Mouse (Mus musculus) midbrain, embryonic 13.5 days (tissue): Measurements from ENCODE around the gene 9230102O04Rik. TPM values are rescaled to one million over a fixed set of nuclear protein-coding genes. Genes with fewer than 3 reads are reported as not detected.
A peak's percentile ranks its signal among the peaks of the same experiment; 100 is the strongest.

Source experiments
- ATAC-seq: fragments of 200-750 bp; cut with Nextera tagmentation; 2 replicates; pipeline ENCODE4 v1.8.0; 2017; ENCODE audit warnings: mild to moderate bottlenecking, moderate TSS enrichment, moderate library complexity
- H3K27ac ChIP-seq: fragments of 300-500 bp; sonication (generic); 2 replicates; pipeline ENCODE4 v1.5.1; 2015; ENCODE audit warnings: inconsistent platforms, mild to moderate bottlenecking, moderate library complexity
- H3K27me3 ChIP-seq: fragments of 300-500 bp; sonication (generic); 2 replicates; pipeline ENCODE4 v1.6.1; 2015; ENCODE audit warnings: mild to moderate bottlenecking, inconsistent platforms
- H3K36me3 ChIP-seq: fragments of 300-500 bp; sonication (generic); 2 replicates; pipeline ENCODE4 v1.6.1; 2015; ENCODE audit warnings: mild to moderate bottlenecking, inconsistent platforms
- H3K4me1 ChIP-seq: fragments of 300-500 bp; sonication (generic); replicated peaks from 2 replicates; pipeline ENCODE4 v1.6.1; 2015; ENCODE audit warnings: inconsistent platforms
- H3K4me2 ChIP-seq: fragments of 300-500 bp; sonication (generic); replicated peaks from 2 replicates; pipeline ENCODE4 v1.6.1; 2015; ENCODE audit warnings: moderate library complexity, mild to moderate bottlenecking, inconsistent platforms
- H3K4me3 ChIP-seq: fragments of 300-500 bp; sonication (generic); replicated peaks from 2 replicates; pipeline ENCODE4 v1.5.1; 2015; ENCODE audit warnings: mild to moderate bottlenecking, inconsistent platforms
- H3K9ac ChIP-seq: fragments of 300-500 bp; sonication (generic); replicated peaks from 2 replicates; pipeline ENCODE4 v1.6.1; 2015; ENCODE audit warnings: mild to moderate bottlenecking, inconsistent platforms
- H3K9me3 ChIP-seq: fragments of 300-500 bp; sonication (generic); 2 replicates; pipeline ENCODE4 v1.6.1; 2016; ENCODE audit warnings: mild to moderate bottlenecking, inconsistent platforms
- WGBS: fragments of 180-500 bp; shearing (Covaris S2); methylation state at CpG from one replicate; pipeline ENCODE4 v1.1.7; 2015; 5-methylcytosine and 5-hydroxymethylcytosine counted together
- polyA plus RNA-seq: library from polyadenylated mRNA; unstranded; fragments of >200 nt; fragmentation: Nextera tagmentation; extraction: Ambion mirVana; gene quantifications from 2 replicates; pipeline ENCODE4 v1.2.1, GENCODE M21; 2015

9230102O04Rik gene
- polyA plus RNA-seq, 1 experiment from 2014 or later = 3.5 TPM

DNA sequence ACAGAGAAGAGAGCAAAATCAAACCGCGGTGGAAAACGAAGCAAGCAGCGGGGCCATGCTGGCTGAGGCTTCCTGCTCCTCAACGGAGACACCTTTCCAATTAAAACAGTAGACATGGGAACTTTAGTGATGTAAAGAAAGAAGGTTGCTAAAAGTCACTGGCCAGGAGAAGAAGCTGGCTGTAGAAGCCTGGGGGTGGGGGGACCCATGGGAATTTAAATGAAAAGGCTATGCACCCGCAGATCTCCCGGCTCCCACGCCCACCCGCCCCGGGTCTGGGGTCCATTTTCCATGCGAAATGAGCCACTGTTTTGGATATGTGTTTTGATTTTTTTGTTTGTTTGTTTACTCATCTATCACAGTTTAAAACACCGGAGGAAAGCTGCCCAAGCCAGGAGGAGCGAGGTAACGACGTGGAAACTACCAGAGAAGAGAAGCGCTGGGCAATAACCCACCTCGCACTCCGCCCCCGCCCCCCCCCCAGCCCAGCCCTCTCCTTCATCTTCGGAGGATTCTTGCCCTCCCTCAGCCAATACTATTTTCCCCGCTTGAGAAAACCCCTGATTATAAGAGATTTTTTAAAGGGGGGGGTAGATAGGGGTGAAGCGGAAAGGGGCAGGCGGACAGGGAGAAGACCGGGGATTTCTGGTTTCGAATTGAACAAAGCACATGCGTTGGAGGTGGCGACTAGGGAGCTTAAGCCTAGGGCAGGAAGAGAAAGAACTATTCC, 5.4 kb downstream of the 9230102O04Rik start:
- no peaks in the 10 kb centered on the region for H3K9me3 ChIP-seq
- under 1% methylated on average over 27 of the region's 27 CpGs for WGBS
- H3K9ac ChIP-seq = peak overlapping the region; percentile 71
- H3K36me3 ChIP-seq = no peaks in the 10 kb centered on the region
- ATAC-seq = no peak
- H3K27ac ChIP-seq = peak overlapping the region; percentile 88
- H3K4me1 ChIP-seq = peaks cover 26% of the 10 kb centered on the region
- peaks cover 95% of the 10 kb centered on the region for H3K27me3 ChIP-seq
- peak overlapping the region; percentile 68 for H3K4me2 ChIP-seq
- peak overlapping the region; percentile 48 for H3K4me3 ChIP-seq

DNA sequence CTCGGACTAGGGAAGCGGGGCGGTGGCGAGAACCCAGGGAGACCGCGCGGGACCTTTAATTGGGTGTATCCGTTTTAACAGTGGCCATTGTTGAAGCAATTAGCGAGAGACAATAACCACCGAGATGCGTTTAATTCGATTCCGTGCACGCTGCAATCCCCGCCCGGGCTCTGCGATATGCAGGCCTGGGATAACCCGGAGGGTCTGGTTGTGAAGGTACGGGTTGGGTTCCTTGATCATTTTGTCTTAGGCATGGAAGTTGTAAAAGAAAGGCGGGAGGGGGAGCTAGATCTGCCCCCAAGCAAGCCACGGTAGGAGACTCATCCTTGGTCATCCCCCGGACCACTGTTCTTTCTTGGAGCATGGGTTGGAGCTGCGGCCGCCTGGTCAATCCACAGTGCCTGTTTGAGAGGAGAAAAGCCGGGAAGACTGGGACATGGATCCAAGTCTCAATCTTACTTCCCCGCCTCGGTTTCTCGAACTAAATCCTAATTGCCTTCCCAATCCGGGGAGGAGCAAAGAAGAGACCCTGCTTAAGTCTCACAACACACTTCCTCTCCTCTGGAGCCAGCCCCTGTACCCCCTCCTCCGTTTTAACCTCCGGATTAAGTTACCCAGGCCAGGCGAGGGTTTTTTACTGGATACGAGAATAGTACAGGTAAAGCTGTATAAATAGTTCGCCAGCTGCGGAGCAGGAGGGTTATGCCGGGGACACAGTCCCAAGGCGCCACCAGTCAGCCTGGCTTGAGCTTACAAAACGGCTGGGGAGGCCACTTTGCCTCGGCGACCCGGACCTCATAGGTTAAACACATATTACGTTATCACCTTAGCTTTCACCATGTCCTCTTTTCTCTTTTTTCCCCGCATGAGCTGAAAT, 6.2 kb downstream of the 9230102O04Rik start:
- Histone ChIP-seq H3K9me3 (no peaks in the 10 kb centered on the region), H3K9ac (peak overlapping the region; percentile 71), H3K27me3 (peaks cover 95% of the 10 kb centered on the region), H3K4me1 (peaks cover 32% of the 10 kb centered on the region), H3K4me3 (peak overlapping the region; percentile 48), H3K4me2 (peak overlapping the region; percentile 68), H3K36me3 (no peaks in the 10 kb centered on the region), H3K27ac (peak overlapping the region; percentile 88)
- ATAC-seq = no peak
- under 1% methylated on average over 43 of the region's 43 CpGs for WGBS

DNA sequence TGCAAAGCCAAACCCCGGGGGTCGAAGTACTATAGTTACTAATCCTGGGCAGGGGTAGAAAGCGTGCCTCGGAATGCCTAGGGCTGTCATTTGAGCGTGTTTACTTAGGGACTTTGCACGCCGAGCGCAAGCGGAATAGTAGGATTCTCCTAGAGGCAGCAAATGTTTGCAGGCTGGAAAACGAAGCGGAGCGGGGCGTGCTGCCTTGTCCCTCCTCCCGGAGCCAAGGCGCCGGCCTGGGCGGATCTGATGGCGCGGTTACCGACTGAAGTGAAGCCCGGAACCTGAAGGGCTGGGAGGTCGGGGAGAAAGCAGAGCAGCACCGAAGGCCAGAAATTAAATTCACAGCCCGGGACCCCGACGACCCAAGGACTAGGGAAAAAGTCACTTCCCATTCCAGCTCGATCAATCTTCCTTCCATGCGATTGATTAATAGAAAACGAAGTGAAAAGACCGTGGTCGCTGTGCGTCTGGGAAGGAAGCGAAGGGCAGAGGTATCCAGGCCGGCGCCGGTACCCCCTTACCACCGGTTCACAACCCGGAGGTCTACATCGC, 6.9 kb downstream of the 9230102O04Rik start:
- peak overlapping the region; percentile 71 for H3K9ac ChIP-seq

DNA sequence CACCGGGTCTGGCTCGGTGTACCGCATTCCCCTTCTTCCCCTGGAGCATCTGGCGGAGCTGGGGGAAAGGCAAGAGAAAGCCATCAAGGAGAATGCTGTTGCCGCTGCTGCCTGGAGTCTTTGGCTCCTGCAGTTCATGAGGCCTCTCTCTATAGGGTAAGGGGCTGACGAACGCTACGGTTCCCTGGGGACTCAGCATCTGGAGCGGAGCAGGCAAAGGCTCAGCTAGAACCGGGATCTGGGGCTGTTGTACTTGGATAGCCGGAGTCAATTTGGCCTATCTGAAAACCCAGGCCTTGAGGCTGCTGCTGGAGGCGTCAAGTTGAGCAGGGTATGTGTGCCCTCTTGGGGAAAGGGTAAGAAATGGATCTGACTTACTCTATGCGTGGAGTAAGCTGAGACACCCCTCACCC, 7.7 kb downstream of the 9230102O04Rik start:
- H3K27me3 ChIP-seq = peaks cover 95% of the 10 kb centered on the region
- peaks cover 37% of the 10 kb centered on the region for H3K4me1 ChIP-seq
- under 1% methylated on average over 13 of the region's 13 CpGs for WGBS
- H3K36me3 ChIP-seq = no peaks in the 10 kb centered on the region
- H3K4me2 ChIP-seq = peak overlapping the region; percentile 68
- H3K9me3 ChIP-seq = no peaks in the 10 kb centered on the region
- peak overlapping the region; percentile 48 for H3K4me3 ChIP-seq
- H3K27ac ChIP-seq = peak overlapping the region; percentile 88
- peak; percentile 15; the same call in 1 of the 2 replicates for ATAC-seq
- H3K9ac ChIP-seq = peak overlapping the region; percentile 71

More for the DNA sequence above, 6.9 kb downstream of the 9230102O04Rik start:
- ATAC-seq = no peak
- H3K27me3 ChIP-seq = peaks cover 95% of the 10 kb centered on the region
- peak overlapping the region; percentile 68 for H3K4me2 ChIP-seq
- H3K9me3 ChIP-seq = no peaks in the 10 kb centered on the region
- no peaks in the 10 kb centered on the region for H3K36me3 ChIP-seq
- H3K4me3 ChIP-seq = peak overlapping the region; percentile 48
- peaks cover 33% of the 10 kb centered on the region for H3K4me1 ChIP-seq
- peak overlapping the region; percentile 88 for H3K27ac ChIP-seq
- under 1% methylated on average over 39 of the region's 39 CpGs for WGBS

DNA sequence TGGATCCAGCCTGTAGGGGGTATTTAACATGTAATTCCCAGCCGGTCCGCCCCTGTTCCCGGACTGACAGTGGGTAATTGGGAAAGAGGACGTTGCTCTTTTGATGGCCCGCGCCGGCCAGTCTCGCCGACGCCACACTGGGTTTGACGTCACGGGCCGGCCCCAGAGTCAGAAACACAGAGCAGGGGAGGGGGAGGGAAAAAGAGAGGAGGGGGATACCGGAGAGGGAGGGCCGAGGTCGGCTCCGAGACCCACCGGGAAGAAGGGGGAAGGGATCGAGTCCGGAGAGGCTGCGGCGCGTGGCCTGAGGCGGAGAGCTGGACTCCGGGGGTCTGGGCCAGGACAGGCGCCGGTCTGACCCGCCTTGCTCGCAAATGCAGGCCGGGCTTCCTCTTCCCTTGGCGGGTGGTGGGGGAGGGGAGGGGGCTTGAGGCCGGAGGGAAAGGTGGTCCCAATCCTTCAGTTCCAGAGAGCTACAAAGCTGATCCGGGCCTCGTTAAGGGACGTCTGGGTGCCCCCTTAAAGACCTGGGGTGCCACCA, 8.2 kb downstream of the 9230102O04Rik start, which contains the start of gene 4930412O13Rik:
Gene 4930412O13Rik (plus strand): TSS at position 202 of the 541 bp plus-strand sequence.
- Histone ChIP-seq H3K36me3 (no peaks in the 10 kb centered on the region), H3K27me3 (peaks cover 95% of the 10 kb centered on the region), H3K9me3 (no peaks in the 10 kb centered on the region), H3K9ac (peak within 1 kb of the TSS; percentile 71), H3K4me1 (peaks cover 37% of the 10 kb centered on the region), H3K4me2 (peak within 1 kb of the TSS; percentile 68), H3K4me3 (peak within 1 kb of the TSS; percentile 48), H3K27ac (peak within 1 kb of the TSS; percentile 88)
- under 1% methylated on average over 32 of the region's 35 CpGs for WGBS
- no peak for ATAC-seq

DNA sequence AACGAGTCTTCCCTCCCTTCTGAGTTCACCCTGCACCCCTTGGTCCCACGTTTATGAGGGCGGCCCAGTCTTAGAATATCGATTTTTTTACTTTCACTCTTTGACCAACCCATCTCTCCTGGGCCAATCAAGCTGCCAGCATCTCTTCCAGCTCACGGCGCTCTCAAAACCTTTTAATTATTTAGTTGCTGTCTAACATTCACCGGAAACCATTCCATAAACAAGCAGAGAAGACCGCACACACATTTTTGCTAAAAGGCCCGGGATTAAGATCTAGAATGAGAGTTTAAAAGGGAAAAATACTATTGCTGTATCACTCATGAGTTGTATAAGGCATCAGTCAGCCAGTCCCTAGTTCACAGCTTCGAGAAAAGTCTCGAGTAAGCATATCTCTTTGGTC, 9.1 kb downstream of the 9230102O04Rik start:
- Histone ChIP-seq H3K27ac (peak overlapping the region; percentile 88), H3K4me3 (peak overlapping the region; percentile 48), H3K36me3 (no peaks in the 10 kb centered on the region), H3K4me2 (peak overlapping the region; percentile 68), H3K27me3 (peaks cover 95% of the 10 kb centered on the region), H3K9ac (peak overlapping the region; percentile 71), H3K4me1 (peaks cover 37% of the 10 kb centered on the region), H3K9me3 (no peaks in the 10 kb centered on the region)
- no peak for ATAC-seq
- 4% methylated on average over 11 of the region's 11 CpGs for WGBS

DNA sequence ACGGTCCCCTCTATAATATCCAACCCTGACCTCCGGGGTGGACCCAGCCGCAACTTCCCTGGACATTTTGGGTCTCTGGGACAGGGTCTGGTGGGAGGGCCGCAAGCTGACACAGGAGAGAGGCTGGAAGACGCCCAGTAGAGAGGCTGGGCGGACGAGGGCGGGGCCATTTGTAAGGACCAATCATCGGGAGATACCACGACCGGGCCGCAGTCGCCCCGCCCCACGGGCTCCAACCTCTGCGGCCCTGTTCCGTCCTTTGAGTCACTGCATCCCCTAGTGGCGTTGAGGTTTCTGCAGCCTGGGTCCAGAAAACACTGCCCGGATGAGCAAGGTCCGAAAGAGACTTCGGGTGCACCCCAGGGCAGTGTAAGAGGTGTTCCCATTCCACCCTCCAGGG, 9.8 kb downstream of the 9230102O04Rik start:
- under 1% methylated on average over 21 of the region's 21 CpGs for WGBS
- Histone ChIP-seq H3K27me3 (peaks cover 95% of the 10 kb centered on the region), H3K9ac (peak overlapping the region; percentile 7; the same call in 1 of the 2 replicates), H3K9me3 (no peaks in the 10 kb centered on the region), H3K4me1 (peaks cover 41% of the 10 kb centered on the region), H3K36me3 (no peaks in the 10 kb centered on the region; the same call in 1 of the 2 replicates), H3K4me3 (peak overlapping the region; percentile 48), H3K27ac (peak overlapping the region; percentile 88), H3K4me2 (peak overlapping the region; percentile 68)
- ATAC-seq = peak; percentile 93

DNA sequence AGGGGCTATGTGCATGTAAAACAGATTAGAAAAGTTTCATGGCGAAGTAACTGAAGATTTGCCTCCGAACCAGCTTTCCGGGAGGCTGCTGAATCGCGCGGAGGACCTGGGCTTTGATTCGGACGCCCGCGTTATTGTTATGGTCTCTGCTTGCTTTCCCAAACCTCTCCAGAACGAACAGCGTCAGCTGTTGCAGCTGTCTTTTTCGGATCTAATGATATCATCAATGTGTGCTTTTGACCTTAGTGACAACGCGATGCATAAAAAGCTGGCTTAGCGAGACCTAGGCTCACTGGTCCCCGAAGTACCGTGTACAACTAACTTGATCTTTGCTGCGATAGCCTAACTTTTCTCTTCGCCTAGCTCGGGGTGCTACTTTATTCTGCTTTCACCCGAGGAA, 10.2 kb downstream of the 9230102O04Rik start:
- 0 out of 2 replicates have a peak, but pooled peaks have one; percentile 0 for ATAC-seq
- Histone ChIP-seq H3K9me3 (no peaks in the 10 kb centered on the region), H3K27me3 (peaks cover 95% of the 10 kb centered on the region), H3K4me1 (peaks cover 42% of the 10 kb centered on the region), H3K4me2 (peak overlapping the region; percentile 68), H3K27ac (peak overlapping the region; percentile 36), H3K9ac (peak overlapping the region; percentile 7; the same call in 1 of the 2 replicates), H3K4me3 (peak overlapping the region; percentile 48), H3K36me3 (no peaks in the 10 kb centered on the region; the same call in 1 of the 2 replicates)
- WGBS = under 1% methylated on average over 22 of the region's 22 CpGs

DNA sequence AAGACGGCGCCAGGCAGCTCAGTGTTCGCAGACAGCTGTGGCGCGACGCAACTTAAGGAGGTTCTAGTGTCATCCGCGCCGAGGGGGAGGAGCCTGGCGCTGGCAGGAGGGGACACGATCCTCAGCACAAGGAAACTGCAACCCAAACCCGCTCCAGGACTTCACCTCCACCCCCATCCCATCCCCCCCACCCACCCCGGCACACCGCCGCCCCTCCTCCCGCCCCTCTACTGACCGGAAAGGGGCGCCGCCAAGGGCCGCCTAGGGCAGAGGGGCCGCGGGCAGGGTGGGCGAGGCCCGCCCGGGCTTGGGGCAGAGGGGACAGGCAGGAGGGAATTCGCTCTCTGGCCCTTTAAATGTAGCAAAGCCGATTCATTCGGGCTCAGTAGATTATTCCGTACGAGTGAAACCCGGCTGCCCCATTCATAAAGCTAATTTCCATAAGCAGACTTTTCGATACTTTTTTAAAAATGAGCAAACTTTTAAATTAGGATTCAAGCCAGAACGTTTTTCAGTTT, 10.7 kb downstream of the 9230102O04Rik start:
- H3K27me3 ChIP-seq = peaks cover 95% of the 10 kb centered on the region
- H3K9ac ChIP-seq = peak overlapping the region; percentile 80
- peaks cover 42% of the 10 kb centered on the region for H3K4me1 ChIP-seq
- H3K36me3 ChIP-seq = no peaks in the 10 kb centered on the region; the same call in 1 of the 2 replicates
- H3K27ac ChIP-seq = peak overlapping the region; percentile 86
- no peaks in the 10 kb centered on the region for H3K9me3 ChIP-seq
- ATAC-seq = peak; percentile 38
- peak overlapping the region; percentile 68 for H3K4me2 ChIP-seq
- H3K4me3 ChIP-seq = peak overlapping the region; percentile 48
- WGBS = under 1% methylated on average over 33 of the region's 33 CpGs

DNA sequence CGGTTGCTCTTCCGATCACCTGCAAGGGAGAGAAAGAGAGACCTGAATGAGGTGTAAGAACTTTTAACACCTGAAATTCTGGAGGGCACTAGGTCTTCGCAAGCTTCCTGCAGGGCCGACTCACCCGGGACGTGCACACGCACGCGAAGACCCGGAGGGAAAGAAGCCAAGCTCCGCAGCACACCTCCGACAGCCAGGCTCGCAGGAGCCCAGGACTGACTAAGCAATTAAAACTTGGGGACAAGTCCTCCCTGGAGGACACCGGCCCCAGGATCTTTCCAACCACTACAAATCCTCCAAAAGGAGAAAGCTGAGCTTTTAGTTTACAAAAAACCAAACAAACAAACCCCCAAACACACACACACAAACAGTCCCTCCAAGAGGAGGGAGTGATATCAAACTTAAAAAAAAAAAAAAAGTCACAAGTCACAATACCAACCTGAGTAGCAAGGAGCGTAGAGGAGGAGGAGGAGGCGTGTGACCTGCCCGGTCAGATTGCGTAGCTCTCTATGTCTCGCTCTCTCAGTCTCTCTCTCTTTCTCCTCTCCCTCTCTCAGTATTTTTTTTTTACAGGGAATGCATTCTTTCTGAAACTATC, 11.3 kb downstream of the 9230102O04Rik start:
- H3K9me3 ChIP-seq = no peaks in the 10 kb centered on the region
- under 1% methylated on average over 18 of the region's 19 CpGs for WGBS
- H3K4me3 ChIP-seq = peak overlapping the region; percentile 48
- H3K27me3 ChIP-seq = peaks cover 95% of the 10 kb centered on the region
- peak overlapping the region; percentile 80 for H3K9ac ChIP-seq
- peak overlapping the region; percentile 68 for H3K4me2 ChIP-seq
- peaks cover 42% of the 10 kb centered on the region for H3K4me1 ChIP-seq
- peak overlapping the region; percentile 86 for H3K27ac ChIP-seq
- ATAC-seq = no peak
- H3K36me3 ChIP-seq = no peaks in the 10 kb centered on the region; the same call in 1 of the 2 replicates

DNA sequence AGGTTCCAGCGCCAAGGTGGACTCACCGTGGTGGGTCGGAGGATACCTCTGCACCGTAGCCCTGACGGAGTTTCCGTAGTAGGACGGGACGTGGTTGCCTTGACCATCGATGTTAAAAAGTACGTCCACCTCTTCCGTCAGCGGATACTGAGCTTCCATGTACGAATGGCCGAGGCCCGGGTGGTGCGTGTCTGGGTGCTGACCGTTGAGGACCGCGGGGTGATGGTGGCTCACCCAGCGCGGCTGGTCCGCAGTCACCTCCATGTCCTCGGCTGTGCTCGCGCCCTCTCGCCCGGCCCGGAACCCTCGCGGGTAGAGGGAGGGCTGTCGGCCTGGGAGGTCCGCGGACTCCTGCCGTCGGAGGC, 12.0 kb downstream of the 9230102O04Rik start:
- H3K36me3 ChIP-seq = no peaks in the 10 kb centered on the region; the same call in 1 of the 2 replicates
- peak overlapping the region; percentile 68 for H3K4me2 ChIP-seq
- H3K27ac ChIP-seq = peak overlapping the region; percentile 86
- peak overlapping the region; percentile 80 for H3K9ac ChIP-seq
- ATAC-seq = no peak
- H3K9me3 ChIP-seq = no peaks in the 10 kb centered on the region
- peaks cover 44% of the 10 kb centered on the region for H3K4me1 ChIP-seq
- WGBS = under 1% methylated on average over 35 of the region's 35 CpGs
- peak overlapping the region; percentile 48 for H3K4me3 ChIP-seq
- H3K27me3 ChIP-seq = peaks cover 99% of the 10 kb centered on the region
